Mouse (Mus musculus): Measurements from ENCODE around the gene Srsf3. TPM values are rescaled to one million over a fixed set of nuclear protein-coding genes. Genes with fewer than 3 reads are reported as not detected.
"Not testable (repeated sequence)": the region's sequence is repeated elsewhere in the genome, so short reads cannot be mapped to it uniquely, and the experiment has no call there.

Gene Srsf3
- total RNA-seq, 2 experiments from 2014 or later = 136 to 144 TPM

DNA sequence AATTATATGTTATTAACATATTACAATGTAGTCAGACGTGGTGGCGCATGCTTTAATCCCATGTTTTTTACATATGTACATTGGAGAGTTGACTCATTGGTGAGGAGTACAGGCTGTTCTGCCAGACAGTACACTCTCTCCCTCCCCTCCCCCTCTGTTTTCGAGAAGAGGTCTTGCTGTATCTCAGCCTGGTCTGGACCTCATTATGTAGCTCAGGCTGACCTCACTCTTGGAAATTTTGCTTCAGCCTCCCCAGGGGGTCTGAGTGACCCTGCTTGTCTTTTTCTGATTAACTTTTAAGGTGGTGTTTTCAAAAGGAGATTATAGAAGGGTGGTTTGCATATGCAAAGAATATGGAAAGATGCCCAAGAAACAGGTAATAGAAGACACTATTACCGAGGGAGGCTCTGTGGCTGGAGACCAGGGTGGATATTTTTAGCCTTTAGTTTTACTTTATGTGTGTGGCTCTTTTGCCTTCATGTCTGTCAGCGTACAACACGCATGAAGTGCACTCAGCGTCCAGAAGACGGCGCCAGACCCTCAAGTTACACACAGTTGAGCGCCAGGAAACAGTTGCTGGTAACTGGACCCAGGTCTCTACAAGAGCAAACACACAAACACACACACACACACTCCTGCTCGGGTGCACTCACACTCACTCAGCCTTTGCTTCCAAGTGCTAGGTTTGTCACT lies 14.0 kb upstream of the Srsf3 start:
- no peak for DNase-seq (ENCODE audit: low spot score in 2 of 2)

- DNase-seq (ENCODE audit: low spot score in 2 of 2) = no peak
These were observed 13.0 kb upstream of the Srsf3 start for GRCm38 (mm10) chr17:29019391-29019790.

DNA sequence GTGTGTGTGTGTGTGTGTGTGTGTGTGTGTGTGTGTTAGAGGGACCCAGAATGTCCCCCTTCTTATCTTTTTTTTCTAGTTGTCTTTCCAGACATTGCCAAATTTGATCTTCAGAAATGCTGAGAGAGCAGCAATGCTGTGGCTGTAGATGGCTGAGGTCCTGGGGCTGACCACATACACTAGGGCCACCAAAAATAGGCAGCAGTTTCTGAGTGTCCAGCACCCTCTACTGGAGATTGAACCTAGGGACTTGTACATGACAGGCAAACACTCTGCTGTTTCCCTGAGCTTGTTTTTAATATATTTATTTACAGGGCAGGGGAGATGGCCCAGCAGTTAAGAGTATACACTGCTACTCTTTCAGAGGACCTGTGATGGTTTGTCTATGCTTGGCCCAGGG lies 12.0 kb upstream of the Srsf3 start:
- DNase-seq (ENCODE audit: low spot score in 2 of 2) = no peak

GRCm38 (mm10) chr17:29022230-29022819 lies 10.1 kb upstream of the Srsf3 start:
- DNase-seq (ENCODE audit: low spot score in 2 of 2) = no peak

DNA sequence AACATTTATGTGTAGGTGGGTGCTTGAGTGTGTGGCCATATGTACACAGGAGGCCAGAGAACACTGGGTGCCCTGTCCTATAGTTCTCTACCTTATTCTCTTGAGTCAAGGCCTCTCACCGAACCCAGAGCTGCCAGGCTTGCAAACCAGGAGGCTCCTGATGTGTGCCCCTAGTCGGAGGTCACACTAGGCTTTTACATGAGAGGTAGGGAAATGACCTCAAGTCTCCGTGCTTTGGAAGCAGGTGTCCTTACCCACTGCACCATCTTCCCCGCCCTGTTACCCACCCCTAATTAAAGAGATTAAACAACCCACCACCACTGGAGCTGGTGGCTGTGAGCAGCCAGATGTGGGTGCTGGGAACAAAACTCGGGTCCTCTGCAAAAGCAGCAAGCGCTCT lies 9.1 kb upstream of the Srsf3 start:
- DNase-seq (ENCODE audit: low spot score in 2 of 2) = no peak

DNA sequence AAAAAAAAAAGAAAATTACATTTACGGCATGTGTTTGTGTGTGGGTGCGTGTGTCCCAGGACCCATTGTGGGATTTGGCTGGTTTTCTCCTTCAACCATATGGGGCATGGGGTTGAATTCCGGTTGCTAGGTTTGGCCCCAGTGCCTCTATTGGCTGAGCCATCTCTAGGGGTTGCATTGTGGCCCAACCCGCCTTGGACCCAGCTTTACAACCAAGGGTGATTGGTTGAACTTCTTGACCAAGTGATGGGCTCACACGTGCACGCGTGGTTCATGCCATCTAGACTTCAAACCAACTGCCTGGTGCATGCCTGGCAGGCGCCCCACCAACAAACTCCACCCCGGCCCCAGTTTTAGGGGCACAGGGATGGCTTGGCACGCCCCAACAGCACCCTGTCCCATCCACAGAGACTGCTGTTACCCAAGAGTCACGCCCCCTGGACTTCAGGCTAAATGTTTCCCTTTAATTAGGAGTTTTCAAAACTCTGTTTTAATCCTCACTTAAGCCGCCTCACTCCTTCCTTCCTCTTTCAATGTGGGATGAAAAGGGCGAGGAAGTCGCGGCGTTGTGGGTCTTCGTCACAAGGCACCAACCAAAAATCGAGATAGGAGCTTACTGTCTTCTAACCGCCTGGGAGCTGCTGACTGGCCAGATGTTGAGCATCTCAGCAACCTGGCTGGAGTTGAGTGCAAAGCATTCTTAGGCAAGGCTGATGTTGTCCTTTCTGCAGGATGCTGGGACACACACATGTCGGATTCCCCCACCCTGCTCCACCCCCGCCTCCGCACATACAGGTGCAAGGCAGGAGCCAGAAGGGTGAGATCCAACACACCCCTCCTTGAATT lies 8.2 kb upstream of the Srsf3 start:
- no peak for DNase-seq (ENCODE audit: low spot score in 2 of 2)

GRCm38 (mm10) chr17:29024896-29025565 lies 7.4 kb upstream of the Srsf3 start:
- DNase-seq (ENCODE audit: low spot score in 2 of 2) = no peak

GRCm38 (mm10) chr17:29026652-29027356 lies 5.6 kb upstream of the Srsf3 start:
- no peak for DNase-seq (ENCODE audit: low spot score in 2 of 2)

- no peak for DNase-seq (ENCODE audit: low spot score in 2 of 2)
These were observed 1.9 kb upstream of the Srsf3 start for GRCm38 (mm10) chr17:29030321-29031034.

- not testable (repeated sequence) for DNase-seq (ENCODE audit: low spot score in 2 of 2)
These were observed 1.2 kb upstream of the Srsf3 start for GRCm38 (mm10) chr17:29031085-29031711.

GRCm38 (mm10) chr17:29031771-29032273 lies 606 bp upstream of the Srsf3 start:
- no peak for DNase-seq (ENCODE audit: low spot score in 2 of 2)

GRCm38 (mm10) chr17:29033569-29034061 lies 1.2 kb downstream of the Srsf3 start:
- no peak for DNase-seq (ENCODE audit: low spot score in 2 of 2)

- DNase-seq (ENCODE audit: low spot score in 2 of 2) = no peak
These were observed 1.8 kb downstream of the Srsf3 start for GRCm38 (mm10) chr17:29034264-29034663.

DNA sequence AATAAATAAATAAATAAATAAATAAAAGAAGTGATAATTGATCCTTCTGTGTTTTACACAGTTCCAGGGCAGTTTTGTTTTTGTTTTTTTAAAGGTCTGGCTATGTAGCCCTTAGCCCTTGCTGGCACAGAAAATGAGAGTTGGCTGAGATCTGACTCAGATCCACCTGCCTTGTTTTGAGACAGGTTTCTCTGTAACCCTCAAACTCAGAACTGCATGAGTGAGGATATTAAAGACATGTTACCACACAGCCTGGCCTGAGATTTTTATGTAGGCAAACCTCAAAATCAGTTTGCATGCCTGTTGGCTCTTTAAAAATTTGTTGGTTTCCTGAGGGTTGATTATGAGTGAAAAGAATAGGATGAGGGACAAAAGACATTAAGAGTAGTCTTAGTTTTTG lies 3.1 kb downstream of the Srsf3 start:
- DNase-seq (ENCODE audit: low spot score in 2 of 2) = no peak

- DNase-seq (ENCODE audit: low spot score in 2 of 2) = peak in 1 of 2 experiments; percentile 26
These were observed 6.9 kb downstream of the Srsf3 start for GRCm38 (mm10) chr17:29039351-29039750.

- DNase-seq (ENCODE audit: low spot score in 2 of 2) = not testable (repeated sequence)
These were observed 9.2 kb downstream of the Srsf3 start for GRCm38 (mm10) chr17:29041632-29042031.

GRCm38 (mm10) chr17:29042569-29042968 lies 10.1 kb downstream of the Srsf3 start:
- DNase-seq (ENCODE audit: low spot score in 2 of 2) = no peak

GRCm38 (mm10) chr17:29043583-29043982 lies 11.2 kb downstream of the Srsf3 start:
- no peak for DNase-seq (ENCODE audit: low spot score in 2 of 2)

GRCm38 (mm10) chr17:29044146-29044924 lies 11.9 kb downstream of the Srsf3 start:
- DNase-seq (ENCODE audit: low spot score in 2 of 2) = no peak
